Mouse (Mus musculus) hindbrain, embryonic 11.5 days (tissue): ENCODE results near the gene Vamp1. TPM values are rescaled to one million over a fixed set of nuclear protein-coding genes. Genes with fewer than 3 reads are reported as not detected.

Experiments
- ATAC-seq: fragments of 200-750 bp; cut with Nextera tagmentation; 2 replicates; pipeline ENCODE4 v1.8.0; 2017; ENCODE audit warnings: mild to moderate bottlenecking, moderate TSS enrichment, moderate library complexity; ENCODE audit not compliant: low FRiP score
- DNase-seq: peaks from one replicate; pipeline ENCODE4 v3.0.0-alpha.2; 2015; ENCODE audit warnings: low spot score
- H3K27ac ChIP-seq: fragments of 300-500 bp; sonication (generic); 2 replicates; pipeline ENCODE4 v1.5.1; 2014; ENCODE audit warnings: mild to moderate bottlenecking, low read depth, low read length
- H3K27me3 ChIP-seq: fragments of 300-500 bp; sonication (generic); 2 replicates; pipeline ENCODE4 v1.6.1; 2014; ENCODE audit warnings: mild to moderate bottlenecking, low read length, moderate library complexity, mixed read lengths; ENCODE audit not compliant: control insufficient read depth, insufficient read depth
- H3K36me3 ChIP-seq: fragments of 300-500 bp; sonication (generic); 2 replicates; pipeline ENCODE4 v1.6.1; 2014; ENCODE audit warnings: mild to moderate bottlenecking, low read length, moderate library complexity, mixed read lengths; ENCODE audit not compliant: control insufficient read depth, insufficient read depth
- H3K4me1 ChIP-seq: fragments of 300-500 bp; sonication (generic); replicated peaks from 2 replicates; pipeline ENCODE4 v1.6.1; 2014; ENCODE audit warnings: low read length, mixed read lengths; ENCODE audit not compliant: control insufficient read depth, insufficient read depth
- H3K4me2 ChIP-seq: fragments of 300-500 bp; sonication (generic); replicated peaks from 2 replicates; pipeline ENCODE4 v1.6.1; 2014; ENCODE audit warnings: mild to moderate bottlenecking, low read depth, low read length
- H3K4me3 ChIP-seq: fragments of 300-500 bp; sonication (generic); 2 replicates; pipeline ENCODE4 v1.5.1; 2014; ENCODE audit warnings: low read depth, low read length
- H3K9ac ChIP-seq: fragments of 300-500 bp; sonication (generic); 2 replicates; pipeline ENCODE4 v1.6.1; 2014; ENCODE audit warnings: low read depth, low read length
- H3K9me3 ChIP-seq: fragments of 300-500 bp; sonication (generic); 2 replicates; pipeline ENCODE4 v1.6.1; 2016; ENCODE audit warnings: low read length; ENCODE audit not compliant: control insufficient read depth
- WGBS: fragments of 180-500 bp; shearing (Covaris S2); extraction: QIAGEN DNeasy Blood & Tissue Kit; methylation state at CpG from one replicate; pipeline ENCODE4 v1.1.7; 2014; 5-methylcytosine and 5-hydroxymethylcytosine counted together
- polyA plus RNA-seq: library from polyadenylated mRNA; unstranded; fragments of >200 nt; fragmentation: Nextera tagmentation; extraction: Ambion mirVana; gene quantifications from 2 replicates; pipeline ENCODE4 v1.2.1, GENCODE M21; 2014

Vamp1 gene
- polyA plus RNA-seq, 1 experiment from 2014 or later = 2.3 TPM

DNA sequence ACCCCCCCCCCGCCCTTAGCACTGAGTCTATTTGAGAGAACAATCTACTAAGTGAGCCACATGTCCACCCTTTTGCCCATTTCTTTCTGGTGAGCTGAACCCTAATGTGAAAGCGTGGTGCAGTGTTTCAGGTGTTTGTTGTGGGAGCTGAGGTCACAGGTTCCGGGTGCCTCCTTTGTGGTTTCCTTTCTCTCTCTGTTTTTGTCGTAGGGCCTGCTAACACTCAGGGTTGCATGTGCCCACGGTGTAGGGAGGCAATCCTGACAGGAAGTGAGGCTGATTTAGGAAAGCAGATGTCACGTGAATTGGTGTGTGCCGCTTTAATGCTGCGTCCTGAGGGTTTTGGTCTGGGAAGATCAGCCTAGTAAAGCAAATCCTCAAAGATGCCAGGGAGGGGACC is 26.2 kb downstream of the Vamp1 start:
- Histone ChIP-seq H3K9me3 (no peaks in the 10 kb centered on the region), H3K36me3 (no peaks in the 10 kb centered on the region), H3K4me1 (no peaks in the 10 kb centered on the region), H3K4me3 (no peak overlapping the region), H3K27me3 (no peaks in the 10 kb centered on the region), H3K4me2 (no peak overlapping the region), H3K27ac (no peak overlapping the region), H3K9ac (no peak overlapping the region)
- no peak for DNase-seq
- WGBS = 83% methylated on average over 8 of the region's 8 CpGs
- no peak for ATAC-seq

DNA sequence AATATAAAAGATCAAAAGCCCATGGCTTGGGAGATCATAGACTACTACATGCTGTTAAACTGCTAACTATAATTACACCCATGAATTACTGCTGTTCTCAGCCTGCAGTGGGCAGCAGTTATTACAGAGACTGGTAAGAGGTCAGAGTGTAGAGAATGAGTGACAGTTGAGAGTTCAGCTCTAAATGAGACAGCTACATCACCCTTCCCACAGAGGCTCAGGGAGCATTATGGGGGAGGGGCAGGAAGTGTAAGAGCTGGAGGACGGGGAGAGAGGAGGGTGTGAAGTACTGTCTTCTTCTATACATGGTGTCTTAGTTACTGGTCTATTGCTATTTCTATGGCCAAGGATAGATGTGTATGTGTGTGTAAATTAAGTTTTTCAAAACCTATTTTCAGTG is 29.2 kb downstream of the Vamp1 start:
- no peaks in the 10 kb centered on the region for H3K36me3 ChIP-seq
- H3K27ac ChIP-seq = no peak overlapping the region
- H3K4me2 ChIP-seq = no peak overlapping the region
- no peaks in the 10 kb centered on the region for H3K9me3 ChIP-seq
- DNase-seq = no peak
- H3K4me3 ChIP-seq = no peak overlapping the region
- no peaks in the 10 kb centered on the region for H3K27me3 ChIP-seq
- ATAC-seq = no peak
- no peaks in the 10 kb centered on the region for H3K4me1 ChIP-seq
- no peak overlapping the region for H3K9ac ChIP-seq
- WGBS = 27% methylated on average over 1 of the region's 1 CpGs

GRCm38 (mm10) chr6:125252285-125252684 is 36.9 kb downstream of the Vamp1 start:
- 85% methylated on average over 3 of the region's 3 CpGs for WGBS
- Histone ChIP-seq H3K4me1 (no peaks in the 10 kb centered on the region), H3K27ac (no peak overlapping the region), H3K36me3 (no peaks in the 10 kb centered on the region), H3K9me3 (no peaks in the 10 kb centered on the region), H3K27me3 (no peaks in the 10 kb centered on the region), H3K4me3 (no peak overlapping the region), H3K4me2 (no peak overlapping the region), H3K9ac (no peak overlapping the region)
- DNase-seq (no peak), ATAC-seq (no peak)

DNA sequence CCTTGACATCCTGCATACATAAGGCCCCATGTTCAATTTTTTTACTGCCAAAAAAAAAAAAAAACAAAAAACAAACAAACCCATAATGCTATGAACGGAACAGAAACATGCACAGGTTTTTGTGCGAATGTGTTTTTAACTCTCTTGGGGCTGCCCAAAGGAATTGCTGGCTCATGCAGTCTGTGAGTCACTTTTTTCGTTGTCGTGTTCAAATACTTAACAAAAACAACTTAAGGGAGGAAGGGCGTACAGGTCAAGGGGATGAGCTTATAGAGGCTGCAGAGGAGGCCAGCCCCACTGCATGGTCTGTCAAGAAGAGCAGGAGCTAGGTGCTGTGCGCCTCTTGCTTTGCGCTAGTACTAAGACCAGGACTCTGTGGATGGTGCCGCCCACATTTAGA is 37.4 kb downstream of the Vamp1 start:
- DNase-seq (no peak), ATAC-seq (no peak)
- Histone ChIP-seq H3K4me2 (no peak overlapping the region), H3K27me3 (no peaks in the 10 kb centered on the region), H3K9me3 (no peaks in the 10 kb centered on the region), H3K27ac (no peak overlapping the region), H3K4me3 (no peak overlapping the region), H3K9ac (no peak overlapping the region), H3K36me3 (no peaks in the 10 kb centered on the region), H3K4me1 (no peaks in the 10 kb centered on the region)
- 89% methylated on average over 8 of the region's 8 CpGs for WGBS

DNA sequence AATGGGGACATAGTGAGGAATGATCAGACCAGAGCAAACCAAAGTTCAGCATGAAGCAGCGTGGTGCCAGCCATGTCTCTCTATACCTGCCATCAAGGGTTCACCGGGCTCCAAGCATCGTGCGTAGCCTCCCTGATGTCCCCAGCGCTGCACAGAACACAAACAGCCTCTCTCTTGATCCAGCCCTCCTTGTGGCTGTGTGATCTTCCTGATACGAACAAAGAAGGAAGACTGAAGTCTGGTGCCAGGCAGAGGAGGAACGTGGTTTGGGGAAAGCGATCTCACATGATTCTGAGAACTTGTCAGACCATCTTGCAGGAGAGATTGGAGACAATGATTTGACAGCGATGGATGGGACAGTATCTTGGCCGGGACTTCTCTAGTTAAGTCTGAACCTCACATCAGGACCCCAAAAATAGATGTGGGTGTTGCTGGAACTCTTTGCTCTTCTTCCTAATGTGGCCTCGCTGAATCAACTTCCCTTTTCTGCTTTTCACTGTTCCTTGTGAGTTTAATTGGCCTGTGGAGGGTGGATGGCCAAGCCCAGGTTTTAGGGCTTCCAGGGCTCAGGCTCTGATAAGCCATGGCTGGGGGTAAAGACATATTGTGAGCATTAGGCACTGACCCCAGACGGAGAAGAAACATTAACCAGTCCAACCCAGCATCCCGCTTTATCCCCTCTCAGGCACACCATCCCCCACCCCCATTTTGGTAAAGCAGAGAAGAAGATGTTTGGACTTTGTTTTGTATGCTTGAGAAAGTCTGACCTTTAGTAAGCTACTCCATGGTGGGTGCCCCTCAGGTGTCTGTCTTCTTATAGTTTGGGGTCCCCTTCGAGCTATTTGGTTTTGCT is 38.7 kb downstream of the Vamp1 start:
- Histone ChIP-seq H3K9ac (no peak overlapping the region), H3K4me2 (no peak overlapping the region), H3K27me3 (no peaks in the 10 kb centered on the region), H3K4me1 (no peaks in the 10 kb centered on the region), H3K27ac (no peak overlapping the region), H3K4me3 (no peak overlapping the region), H3K36me3 (no peaks in the 10 kb centered on the region), H3K9me3 (no peaks in the 10 kb centered on the region)
- ATAC-seq (no peak), DNase-seq (no peak)
- WGBS = 78% methylated on average over 14 of the region's 14 CpGs

GRCm38 (mm10) chr6:125255516-125256044 is 40.2 kb downstream of the Vamp1 start:
- Histone ChIP-seq H3K4me1 (no peaks in the 10 kb centered on the region), H3K36me3 (no peaks in the 10 kb centered on the region), H3K4me2 (no peak overlapping the region), H3K27me3 (no peaks in the 10 kb centered on the region), H3K4me3 (no peak overlapping the region), H3K27ac (no peak overlapping the region), H3K9me3 (no peaks in the 10 kb centered on the region), H3K9ac (no peak overlapping the region)
- DNase-seq = no peak
- no peak for ATAC-seq
- WGBS = 79% methylated on average over 7 of the region's 7 CpGs

- Histone ChIP-seq H3K27ac (no peak overlapping the region), H3K4me3 (no peak overlapping the region), H3K4me2 (no peak overlapping the region), H3K36me3 (no peaks in the 10 kb centered on the region), H3K4me1 (no peaks in the 10 kb centered on the region), H3K27me3 (no peaks in the 10 kb centered on the region), H3K9me3 (no peaks in the 10 kb centered on the region), H3K9ac (no peak overlapping the region)
- DNase-seq = no peak
- ATAC-seq = no peak
- WGBS = 84% methylated on average over 8 of the region's 8 CpGs
Observed at GRCm38 (mm10) chr6:125256222-125256966, 41.0 kb downstream of the Vamp1 start.

- no peaks in the 10 kb centered on the region for H3K9me3 ChIP-seq
Observed at GRCm38 (mm10) chr6:125260006-125260555, 44.7 kb downstream of the Vamp1 start.

More at GRCm38 (mm10) chr6:125260006-125260555, 44.7 kb downstream of the Vamp1 start:
- Histone ChIP-seq H3K27me3 (no peaks in the 10 kb centered on the region), H3K36me3 (no peaks in the 10 kb centered on the region), H3K4me3 (no peak overlapping the region), H3K27ac (no peak overlapping the region), H3K9ac (no peak overlapping the region), H3K4me2 (no peak overlapping the region), H3K4me1 (no peaks in the 10 kb centered on the region)
- no peak for DNase-seq
- 79% methylated on average over 10 of the region's 10 CpGs for WGBS
- no peak for ATAC-seq
